Mouse (Mus musculus) limb, embryonic 13.5 days (tissue): ENCODE results near the gene Zbtb42. TPM values are rescaled to one million over a fixed set of nuclear protein-coding genes. Genes with fewer than 3 reads are reported as not detected.

Source experiments
- ATAC-seq: fragments of 200-750 bp; cut with Nextera tagmentation; 2 replicates; pipeline ENCODE4 v1.8.0; 2017; ENCODE audit warnings: low read depth, moderate number of reproducible peaks, moderate TSS enrichment; ENCODE audit not compliant: low FRiP score
- H3K27ac ChIP-seq: fragments of 300-500 bp; sonication (generic); 2 replicates; pipeline ENCODE4 v1.5.1; 2015; ENCODE audit warnings: inconsistent platforms, mild to moderate bottlenecking, moderate library complexity
- H3K27me3 ChIP-seq: fragments of 300-500 bp; sonication (generic); 2 replicates; pipeline ENCODE4 v1.6.1; 2015; ENCODE audit warnings: mild to moderate bottlenecking, inconsistent platforms
- H3K36me3 ChIP-seq: fragments of 300-500 bp; sonication (generic); 2 replicates; pipeline ENCODE4 v1.6.1; 2015; ENCODE audit warnings: inconsistent platforms, mild to moderate bottlenecking, moderate library complexity
- H3K4me1 ChIP-seq: fragments of 300-500 bp; sonication (generic); 2 replicates; pipeline ENCODE4 v1.6.1; 2015; ENCODE audit warnings: inconsistent platforms
- H3K4me2 ChIP-seq: fragments of 300-500 bp; sonication (generic); replicated peaks from 2 replicates; pipeline ENCODE4 v1.6.1; 2015; ENCODE audit warnings: inconsistent platforms, mild to moderate bottlenecking, moderate library complexity
- H3K4me3 ChIP-seq: fragments of 300-500 bp; sonication (generic); 2 replicates; pipeline ENCODE4 v1.5.1; 2015; ENCODE audit warnings: moderate library complexity, mild to moderate bottlenecking, inconsistent platforms
- H3K9ac ChIP-seq: fragments of 300-500 bp; sonication (generic); 2 replicates; pipeline ENCODE4 v1.6.1; 2015; ENCODE audit warnings: mild to moderate bottlenecking, inconsistent platforms
- H3K9me3 ChIP-seq: fragments of 300-500 bp; sonication (generic); 2 replicates; pipeline ENCODE4 v1.6.1; 2016; ENCODE audit warnings: inconsistent platforms
- WGBS: fragments of 180-500 bp; shearing (Covaris S2); methylation state at CpG from one replicate; pipeline ENCODE4 v1.1.7; 2015; 5-methylcytosine and 5-hydroxymethylcytosine counted together
- polyA plus RNA-seq: library from polyadenylated mRNA; unstranded; fragments of >200 nt; fragmentation: Nextera tagmentation; extraction: Ambion mirVana; gene quantifications from 2 replicates; pipeline ENCODE4 v1.2.1, GENCODE M21; 2015

Zbtb42 gene
- polyA plus RNA-seq, 1 experiment from 2014 or later = 2.4 TPM

- Histone ChIP-seq H3K9me3 (no peaks in the 10 kb centered on the region), H3K27ac (peak overlapping the region; percentile 55; the same call in 1 of the 2 replicates), H3K4me1 (peaks cover 79% of the 10 kb centered on the region), H3K4me3 (no peak overlapping the region), H3K36me3 (peaks cover 98% of the 10 kb centered on the region), H3K9ac (peak overlapping the region; percentile 39; the same call in 1 of the 2 replicates), H3K27me3 (no peaks in the 10 kb centered on the region), H3K4me2 (no peak overlapping the region)
- ATAC-seq = no peak
- WGBS = 87% methylated on average over 12 of the region's 12 CpGs
These were observed 14.9 kb upstream of the Zbtb42 start for GRCm38 (mm10) chr12:112663716-112664115.

- Histone ChIP-seq H3K36me3 (peaks cover 98% of the 10 kb centered on the region), H3K9me3 (no peaks in the 10 kb centered on the region), H3K27ac (peak overlapping the region; percentile 55; the same call in 1 of the 2 replicates), H3K27me3 (no peaks in the 10 kb centered on the region), H3K9ac (0 out of 2 replicates have a peak overlapping the region, but pooled peaks have one; percentile 39), H3K4me1 (peaks cover 79% of the 10 kb centered on the region), H3K4me2 (no peak overlapping the region), H3K4me3 (no peak overlapping the region)
- ATAC-seq = no peak
- 62% methylated on average over 2 of the region's 2 CpGs for WGBS
These were observed 14.5 kb upstream of the Zbtb42 start for GRCm38 (mm10) chr12:112664124-112664523.

GRCm38 (mm10) chr12:112664656-112665055 lies 14.0 kb upstream of the Zbtb42 start:
- no peak for ATAC-seq
- Histone ChIP-seq H3K9me3 (no peaks in the 10 kb centered on the region), H3K27ac (peak overlapping the region; percentile 83; the same call in 1 of the 2 replicates), H3K9ac (peak overlapping the region; percentile 51), H3K36me3 (peaks cover 98% of the 10 kb centered on the region), H3K27me3 (no peaks in the 10 kb centered on the region), H3K4me2 (no peak overlapping the region), H3K4me3 (no peak overlapping the region), H3K4me1 (peaks cover 79% of the 10 kb centered on the region)
- WGBS = 62% methylated on average over 5 of the region's 5 CpGs

- ATAC-seq = no peak
- Histone ChIP-seq H3K9me3 (no peaks in the 10 kb centered on the region), H3K4me3 (no peak overlapping the region), H3K4me1 (peaks cover 74% of the 10 kb centered on the region), H3K27ac (peak overlapping the region; percentile 83), H3K9ac (peak overlapping the region; percentile 51), H3K4me2 (peak overlapping the region; percentile 34), H3K36me3 (peaks cover 98% of the 10 kb centered on the region), H3K27me3 (no peaks in the 10 kb centered on the region)
- 54% methylated on average over 18 of the region's 18 CpGs for WGBS
These were observed 13.2 kb upstream of the Zbtb42 start for GRCm38 (mm10) chr12:112665445-112665844.

- no peaks in the 10 kb centered on the region for H3K27me3 ChIP-seq
- H3K36me3 ChIP-seq = peaks cover 98% of the 10 kb centered on the region
- H3K9ac ChIP-seq = peak overlapping the region; percentile 51; the same call in 1 of the 2 replicates
- H3K4me2 ChIP-seq = peak overlapping the region; percentile 34
- no peak overlapping the region for H3K4me3 ChIP-seq
- H3K27ac ChIP-seq = peak overlapping the region; percentile 83; the same call in 1 of the 2 replicates
- H3K9me3 ChIP-seq = no peaks in the 10 kb centered on the region
- WGBS = 89% methylated on average over 9 of the region's 9 CpGs
- no peak for ATAC-seq
- peaks cover 74% of the 10 kb centered on the region for H3K4me1 ChIP-seq
These were observed 12.6 kb upstream of the Zbtb42 start for GRCm38 (mm10) chr12:112665881-112666544.

- WGBS = 86% methylated on average over 10 of the region's 10 CpGs
- Histone ChIP-seq H3K36me3 (peaks cover 90% of the 10 kb centered on the region), H3K27me3 (no peaks in the 10 kb centered on the region), H3K4me2 (no peak overlapping the region), H3K9ac (no peak overlapping the region), H3K9me3 (no peaks in the 10 kb centered on the region), H3K27ac (no peak overlapping the region), H3K4me1 (peaks cover 74% of the 10 kb centered on the region), H3K4me3 (no peak overlapping the region)
- ATAC-seq = no peak
These were observed 10.9 kb upstream of the Zbtb42 start for GRCm38 (mm10) chr12:112667619-112668297.

- WGBS = 45% methylated on average over 8 of the region's 9 CpGs
- peak overlapping the region; percentile 51 for H3K9ac ChIP-seq
- peaks cover 62% of the 10 kb centered on the region for H3K4me1 ChIP-seq
These were observed 7.8 kb upstream of the Zbtb42 start for GRCm38 (mm10) chr12:112670718-112671393.

GRCm38 (mm10) chr12:112671891-112672290 lies 6.7 kb upstream of the Zbtb42 start:
- no peak for ATAC-seq
- peak overlapping the region; percentile 99 for H3K9ac ChIP-seq
- H3K27ac ChIP-seq = peak overlapping the region; percentile 28; the same call in 1 of the 2 replicates
- H3K9me3 ChIP-seq = no peaks in the 10 kb centered on the region
- WGBS = 73% methylated on average over 7 of the region's 7 CpGs
- H3K4me1 ChIP-seq = peaks cover 52% of the 10 kb centered on the region
- H3K36me3 ChIP-seq = peaks cover 50% of the 10 kb centered on the region
- H3K27me3 ChIP-seq = no peaks in the 10 kb centered on the region
- peak overlapping the region; percentile 100 for H3K4me3 ChIP-seq
- peak overlapping the region; percentile 96 for H3K4me2 ChIP-seq

More at GRCm38 (mm10) chr12:112670718-112671393, 7.8 kb upstream of the Zbtb42 start:
- Histone ChIP-seq H3K4me3 (0 out of 2 replicates have a peak overlapping the region, but pooled peaks have one; percentile 100), H3K27me3 (no peaks in the 10 kb centered on the region), H3K9me3 (no peaks in the 10 kb centered on the region), H3K36me3 (peaks cover 61% of the 10 kb centered on the region), H3K4me2 (peak overlapping the region; percentile 96), H3K27ac (peak overlapping the region; percentile 28; the same call in 1 of the 2 replicates)
- no peak for ATAC-seq

- Histone ChIP-seq H3K4me3 (peak overlapping the region; percentile 100), H3K4me2 (peak overlapping the region; percentile 96), H3K27ac (peak overlapping the region; percentile 94), H3K36me3 (peaks cover 40% of the 10 kb centered on the region), H3K9me3 (no peaks in the 10 kb centered on the region), H3K27me3 (peaks cover 10% of the 10 kb centered on the region), H3K4me1 (peaks cover 54% of the 10 kb centered on the region), H3K9ac (peak overlapping the region; percentile 99)
- 6% methylated on average over 20 of the region's 21 CpGs for WGBS
- peak; percentile 24 for ATAC-seq
These were observed 5.7 kb upstream of the Zbtb42 start for GRCm38 (mm10) chr12:112672744-112673575.

GRCm38 (mm10) chr12:112673576-112674091 lies 5.0 kb upstream of the Zbtb42 start:
- H3K4me2 ChIP-seq = peak overlapping the region; percentile 96
- H3K9me3 ChIP-seq = no peaks in the 10 kb centered on the region
- ATAC-seq = peak; percentile 6; the same call in 1 of the 2 replicates
- H3K27me3 ChIP-seq = peaks cover 17% of the 10 kb centered on the region
- H3K36me3 ChIP-seq = peaks cover 33% of the 10 kb centered on the region
- H3K4me3 ChIP-seq = peak overlapping the region; percentile 100
- peaks cover 60% of the 10 kb centered on the region for H3K4me1 ChIP-seq
- peak overlapping the region; percentile 94 for H3K27ac ChIP-seq
- WGBS = under 1% methylated on average over 46 of the region's 68 CpGs
- peak overlapping the region; percentile 99 for H3K9ac ChIP-seq
